Mouse (Mus musculus) erythroblast, embryonic 14.5 days (primary cell): ENCODE measurements around the gene Ulk3. TPM values are rescaled to one million over a fixed set of nuclear protein-coding genes. Genes with fewer than 3 reads are reported as not detected.

ENCODE experiments used
- H3K27me3 ChIP-seq: 2 replicates; pipeline ENCODE4 v1.6.1; 2012; ENCODE audit warnings: inconsistent platforms; ENCODE audit not compliant: control insufficient read depth
- H3K36me3 ChIP-seq: 2 replicates; pipeline ENCODE4 v1.6.1; 2012; ENCODE audit warnings: mild to moderate bottlenecking, inconsistent platforms; ENCODE audit not compliant: control insufficient read depth
- H3K4me1 ChIP-seq: 2 replicates; pipeline ENCODE4 v1.6.1; 2012; ENCODE audit warnings: inconsistent platforms; ENCODE audit not compliant: control insufficient read depth
- H3K4me3 ChIP-seq: replicated peaks from 2 replicates; pipeline ENCODE3; 2012; ENCODE audit warnings: moderate library complexity, mild to moderate bottlenecking, inconsistent platforms
- H3K9me3 ChIP-seq: 2 replicates; pipeline ENCODE4 v1.6.1; 2012; ENCODE audit warnings: low read length, inconsistent platforms, mixed read lengths; ENCODE audit not compliant: control insufficient read depth
- GATA1 ChIP-seq: IDR thresholded peaks from 2 replicates; pipeline ENCODE4 v1.6.1; 2012; ENCODE audit warnings: low read length, inconsistent platforms, mixed read lengths
- TAL1 ChIP-seq: IDR thresholded peaks from 3 replicates; pipeline ENCODE4 v1.6.1; 2012; ENCODE audit warnings: low read length, inconsistent platforms, mixed read lengths
- polyA plus RNA-seq: library from polyadenylated mRNA; stranded (reverse); fragments of >175 nt; gene quantifications from 2 replicates; pipeline ENCODE4 v1.2.3, GENCODE M21; 2012

The Ulk3 gene
- polyA plus RNA-seq, result 0.10 and 0.17 TPM in 2 replicates

GRCm38 (mm10) chr9:57589224-57590126 is at the start of gene Ulk3:
Gene Ulk3 (plus strand): TSS chr9:57589452.
- no peaks in the 10 kb centered on the region for H3K9me3 ChIP-seq
- TF ChIP-seq GATA1, result no peak
- peaks cover 28% of the 10 kb centered on the region for H3K4me1 ChIP-seq
- H3K27me3 ChIP-seq, result no peaks in the 10 kb centered on the region
- H3K4me3 ChIP-seq, result peak within 1 kb of the TSS; percentile 82
- H3K36me3 ChIP-seq, result peaks cover 29% of the 10 kb centered on the region

- TF ChIP-seq GATA1 (no peak), TAL1 (no peak)
- H3K27me3 ChIP-seq, result no peaks in the 10 kb centered on the region
- H3K9me3 ChIP-seq, result no peaks in the 10 kb centered on the region
- peaks cover 66% of the 10 kb centered on the region for H3K36me3 ChIP-seq
- H3K4me3 ChIP-seq, result no peak overlapping the region
- peaks cover 36% of the 10 kb centered on the region for H3K4me1 ChIP-seq
Observed at GRCm38 (mm10) chr9:57539550-57539949, 49.7 kb upstream of the Ulk3 start.

- Histone ChIP-seq H3K9me3 (no peaks in the 10 kb centered on the region), H3K27me3 (no peaks in the 10 kb centered on the region), H3K4me3 (no peak overlapping the region), H3K4me1 (peaks cover 35% of the 10 kb centered on the region), H3K36me3 (peaks cover 69% of the 10 kb centered on the region)
- TF ChIP-seq TAL1 (no peak), GATA1 (no peak)
Observed at GRCm38 (mm10) chr9:57541312-57541711, 47.9 kb upstream of the Ulk3 start.

- H3K4me1 ChIP-seq, result peaks cover 34% of the 10 kb centered on the region
- H3K27me3 ChIP-seq, result no peaks in the 10 kb centered on the region
- TF ChIP-seq GATA1, result no peak
- TF ChIP-seq TAL1, result no peak
- peaks cover 87% of the 10 kb centered on the region for H3K36me3 ChIP-seq
- H3K4me3 ChIP-seq, result no peak overlapping the region
- no peaks in the 10 kb centered on the region for H3K9me3 ChIP-seq
Observed at GRCm38 (mm10) chr9:57543951-57544350, 45.3 kb upstream of the Ulk3 start.

- Histone ChIP-seq H3K27me3 (no peaks in the 10 kb centered on the region), H3K4me3 (peak overlapping the region; percentile 4), H3K4me1 (peaks cover 37% of the 10 kb centered on the region), H3K36me3 (peaks cover 65% of the 10 kb centered on the region), H3K9me3 (no peaks in the 10 kb centered on the region)
- TF ChIP-seq GATA1 (no peak), TAL1 (no peak)
Observed at GRCm38 (mm10) chr9:57547287-57547686, 42.0 kb upstream of the Ulk3 start.

GRCm38 (mm10) chr9:57547869-57548268 is 41.4 kb upstream of the Ulk3 start:
- H3K4me3 ChIP-seq, result no peak overlapping the region
- no peaks in the 10 kb centered on the region for H3K27me3 ChIP-seq
- peaks cover 43% of the 10 kb centered on the region for H3K4me1 ChIP-seq
- no peak for TF ChIP-seq GATA1
- no peak for TF ChIP-seq TAL1
- peaks cover 59% of the 10 kb centered on the region for H3K36me3 ChIP-seq
- no peaks in the 10 kb centered on the region for H3K9me3 ChIP-seq

GRCm38 (mm10) chr9:57549186-57549585 is 40.1 kb upstream of the Ulk3 start:
- Histone ChIP-seq H3K36me3 (peaks cover 47% of the 10 kb centered on the region), H3K4me3 (no peak overlapping the region), H3K4me1 (peaks cover 43% of the 10 kb centered on the region)

GRCm38 (mm10) chr9:57550126-57550862 is 39.0 kb upstream of the Ulk3 start:
- TF ChIP-seq GATA1 (no peak), TAL1 (no peak)
- no peaks in the 10 kb centered on the region for H3K9me3 ChIP-seq
- peaks cover 2% of the 10 kb centered on the region; the same call in 1 of the 2 replicates for H3K27me3 ChIP-seq
- H3K36me3 ChIP-seq, result peaks cover 36% of the 10 kb centered on the region
- H3K4me3 ChIP-seq, result no peak overlapping the region
- H3K4me1 ChIP-seq, result peaks cover 43% of the 10 kb centered on the region

More at GRCm38 (mm10) chr9:57549186-57549585, 40.1 kb upstream of the Ulk3 start:
- Histone ChIP-seq H3K9me3 (no peaks in the 10 kb centered on the region), H3K27me3 (peaks cover 2% of the 10 kb centered on the region; the same call in 1 of the 2 replicates)
- no peak for TF ChIP-seq TAL1
- no peak for TF ChIP-seq GATA1
